Comparison of ENCODE assay signal across 15 mouse cellular contexts in genomic region chr11:103113771-103114170, GRCm38 (mm10). TPM values are rescaled to one million over a fixed set of nuclear protein-coding genes. Genes with fewer than 3 reads are reported as not detected.
DNase-seq lines count a peak whose midpoint lies in the region; ATAC-seq and TF ChIP-seq lines count a peak whose summit lies in the region.
"Had no signal": no experiment of that assay in that cellular context is flagged by ENCODE, and none has a peak within 500 bp of the region (broad histone marks: within the 10 kb centered on the region; RNA-seq: fewer than 3 reads in every experiment).

No protein-coding gene starts in this region.

- no peak overlapping the region for H3K4me3 ChIP-seq in layer of hippocampus, adult 2 months
- H3K4me3 ChIP-seq in ES-E14 (ENCODE audit: insufficient read depth in 1 of 2, low read depth in 1 of 2, low read length in 2 of 2, poor library complexity in 1 of 2, severe bottlenecking in 1 of 2) = peak overlapping the region in 1 of 2 experiments; percentile 2; a peak in 1 of 4 replicates
- no peak overlapping the region for H3K4me3 ChIP-seq in stomach, embryonic 15.5 days (replicated peaks)
- no peak overlapping the region for H3K4me3 ChIP-seq in heart, embryonic 11.5 days (ENCODE audit: low read depth, low read length)

- no peak overlapping the region for H3K4me2 ChIP-seq in stomach, embryonic 15.5 days
- H3K4me2 ChIP-seq in heart, embryonic 11.5 days = no peak overlapping the region

- peak; percentile 7 for DNase-seq in adrenal gland, adult 2 months
- no peak for DNase-seq in adrenal gland, postnatal 10 days
- DNase-seq in layer of hippocampus, adult 2 months (ENCODE audit: low spot score in 2 of 2) = no peak
- DNase-seq in layer of hippocampus, adult 18-20 months (ENCODE audit: low spot score in 2 of 2) = no peak
- DNase-seq in ES-E14 (ENCODE audit: low read depth, low spot score) = no peak
- DNase-seq in gastrocnemius, postnatal 25 days = no peak
- DNase-seq: cerebellum, postnatal 25 days; heart, postnatal 14 days; kidney, adult 8-10 months; thymus, adult 2 months had no signal

- H3K4me1 ChIP-seq in ES-E14 (ENCODE audit: control insufficient read depth in 2 of 2, insufficient read depth in 2 of 2, low read length in 2 of 2, poor library complexity in 1 of 2) = peaks cover 2 to 5% of the 10 kb centered on the region in 2 experiments; a peak in 3 of 4 replicates
- peaks cover 27% of the 10 kb centered on the region for H3K4me1 ChIP-seq in stomach, embryonic 15.5 days
- peaks cover 23% of the 10 kb centered on the region; the same call in 1 of the 2 replicates for H3K4me1 ChIP-seq in heart, embryonic 11.5 days (ENCODE audit: control insufficient read depth, insufficient read depth, low read length)

- peaks cover 3% of the 10 kb centered on the region for H3K36me3 ChIP-seq in ES-E14 (ENCODE audit: control insufficient read depth, insufficient read depth, low read length, poor library complexity, severe bottlenecking)
- H3K36me3 ChIP-seq in stomach, embryonic 15.5 days = no peaks in the 10 kb centered on the region
- no peaks in the 10 kb centered on the region for H3K36me3 ChIP-seq in heart, embryonic 11.5 days (ENCODE audit: control insufficient read depth, insufficient read depth, low read length)
- H3K36me3 ChIP-seq: midbrain, embryonic 13.5 days had no signal

- in situ Hi-C loops in ES-E14 (cut with MboI; ENCODE audit: low sequenced_read_pairs in 2 of 2, unreplicated experiment in 2 of 2) = no loop called here

- H3K9me3 ChIP-seq in ES-E14 (ENCODE audit: control insufficient read depth, insufficient read depth, low read depth, low read length) = no peaks in the 10 kb centered on the region
- H3K9me3 ChIP-seq in stomach, embryonic 15.5 days = no peaks in the 10 kb centered on the region
- no peaks in the 10 kb centered on the region for H3K9me3 ChIP-seq in heart, embryonic 11.5 days (replicated peaks; ENCODE audit: control insufficient read depth, low read length)
- H3K9me3 ChIP-seq: midbrain, embryonic 13.5 days had no signal

- H3K27me3 ChIP-seq in stomach, embryonic 15.5 days (replicated peaks) = no peaks in the 10 kb centered on the region
- H3K27me3 ChIP-seq in heart, embryonic 11.5 days (ENCODE audit: control insufficient read depth, insufficient read depth, low read length) = no peaks in the 10 kb centered on the region; the same call in 1 of the 2 replicates
- H3K27me3 ChIP-seq: Patski had no signal

- peak overlapping the region; percentile 99; the same call in 1 of the 2 replicates for H3K27ac ChIP-seq in layer of hippocampus, adult 2 months
- no peak overlapping the region; the same call in 1 of the 2 replicates for H3K27ac ChIP-seq in ES-E14 (ENCODE audit: insufficient read depth, low read depth, low read length, poor library complexity, severe bottlenecking)
- peak overlapping the region; percentile 78 for H3K27ac ChIP-seq in stomach, embryonic 15.5 days
- no peak overlapping the region for H3K27ac ChIP-seq in heart, embryonic 11.5 days (ENCODE audit: low read depth, low read length)
- H3K27ac ChIP-seq: midbrain, embryonic 13.5 days had no signal

- peak overlapping the region; percentile 33; the same call in 1 of the 2 replicates for H3K9ac ChIP-seq in ES-E14 (ENCODE audit: insufficient read depth, low read depth, low read length, poor library complexity, severe bottlenecking)
- no peak overlapping the region for H3K9ac ChIP-seq in stomach, embryonic 15.5 days
- H3K9ac ChIP-seq in heart, embryonic 11.5 days (ENCODE audit: low read depth, low read length) = no peak overlapping the region
- H3K9ac ChIP-seq: midbrain, embryonic 13.5 days had no signal

- no peak for TF ChIP-seq CTCF in layer of hippocampus, adult 2 months (conservative IDR thresholded peaks at IDR 0.05)

- ATAC-seq in stomach, embryonic 15.5 days (ENCODE audit: insufficient read depth, low FRiP score, low read depth) = no peak
- ATAC-seq in heart, embryonic 11.5 days (replicated peaks; ENCODE audit: insufficient number of reproducible peaks, low FRiP score, low TSS enrichment) = no peak
- ATAC-seq: hindbrain, postnatal 0 days; midbrain, embryonic 13.5 days; Patski had no signal

- WGBS in stomach, embryonic 15.5 days = 78% methylated on average over 4 of the region's 4 CpGs
- 81% methylated on average over 4 of the region's 4 CpGs for WGBS in heart, embryonic 11.5 days (ENCODE audit: insufficient replicate concordance)

TF ChIP-seq in ES-E14, 5 proteins besides CTCF, POLR2A, EP300 and RAD21:
- no peak for TF ChIP-seq ZC3H11A (IDR thresholded peaks at IDR 0.05; ENCODE audit: borderline replicate concordance, low read depth, low read length)
- no peak for TF ChIP-seq CHD2 (IDR thresholded peaks at IDR 0.05; ENCODE audit: low read depth, low read length)
- no peak for TF ChIP-seq ZNF384 (IDR thresholded peaks at IDR 0.05; ENCODE audit: low read depth, low read length)
- no peak for TF ChIP-seq HCFC1 (IDR thresholded peaks at IDR 0.05; ENCODE audit: borderline replicate concordance, insufficient read depth, low read length)
- TF ChIP-seq MAFK (IDR thresholded peaks at IDR 0.05; ENCODE audit: insufficient read depth, low read depth, low read length) = no peak

RNA-seq across cellular contexts. Expression of gene Hexim1, which starts 2.3 kb away (rescaled TPM):
- 10 to 100 TPM; 70.9 to 83.7 TPM for total RNA-seq in adrenal gland, adult 2 months (2021)
- polyA plus RNA-seq in adrenal gland, adult 2 months (2012; rRNA removed) = 15.7 and 16.5 TPM in 2 replicates
- total RNA-seq in adrenal gland, postnatal 10 days (2021) = 10 to 100 TPM; 49.6 to 50.1 TPM
- 10 to 100 TPM; 48.5 to 50.8 TPM for total RNA-seq in layer of hippocampus, adult 2 months (2021)
- 10 to 100 TPM; 53.7 to 57.3 TPM for total RNA-seq in layer of hippocampus, adult 18-20 months (2021)
- 20.0 and 29.1 TPM in 2 replicates for total RNA-seq in ES-E14 (2012; rRNA removed)
- polyA plus RNA-seq in stomach, embryonic 15.5 days (2015; fragmentation: Nextera tagmentation; extraction: Ambion mirVana) = 5.1 and 5.4 TPM in 2 replicates
- polyA plus RNA-seq in heart, embryonic 11.5 days (2014; fragmentation: Nextera tagmentation; extraction: Ambion mirVana) = 4.2 and 4.4 TPM in 2 replicates
- total RNA-seq in gastrocnemius, postnatal 25 days (2021) = 10 to 100 TPM; 17.4 to 19.0 TPM

RNA-seq across cellular contexts. Expression of gene Acbd4, which starts 12.3 kb away (rescaled TPM):
- total RNA-seq in adrenal gland, adult 2 months (2021) = 100 to 1,000 TPM in 1 of 2 experiments, 10 to 100 TPM in 1; 88.4 to 175 TPM
- polyA plus RNA-seq in adrenal gland, adult 2 months (2012; rRNA removed) = 70.3 and 91.9 TPM in 2 replicates
- total RNA-seq in adrenal gland, postnatal 10 days (2021) = 10 to 100 TPM; 81.0 to 94.7 TPM
- 10 to 100 TPM; 87.1 to 91.0 TPM for total RNA-seq in layer of hippocampus, adult 2 months (2021)
- 10 to 100 TPM; 75.1 to 90.2 TPM for total RNA-seq in layer of hippocampus, adult 18-20 months (2021)
- 14.0 and 19.7 TPM in 2 replicates for total RNA-seq in ES-E14 (2012; rRNA removed)
- polyA plus RNA-seq in stomach, embryonic 15.5 days (2015; fragmentation: Nextera tagmentation; extraction: Ambion mirVana) = 19.2 and 23.7 TPM in 2 replicates
- 11.2 and 11.8 TPM in 2 replicates for polyA plus RNA-seq in heart, embryonic 11.5 days (2014; fragmentation: Nextera tagmentation; extraction: Ambion mirVana)
- 10 to 100 TPM; 23.7 to 29.7 TPM for total RNA-seq in gastrocnemius, postnatal 25 days (2021)

RNA-seq across cellular contexts. Expression of gene Plcd3, which starts 12.3 kb away (rescaled TPM):
- total RNA-seq in adrenal gland, adult 2 months (2021) = 10 to 100 TPM in 1 of 2 experiments, 1 to 10 TPM in 1; 6.3 to 14.3 TPM
- polyA plus RNA-seq in adrenal gland, adult 2 months (2012; rRNA removed) = 21.4 and 24.7 TPM in 2 replicates
- total RNA-seq in adrenal gland, postnatal 10 days (2021) = 10 to 100 TPM in 1 of 2 experiments, 1 to 10 TPM in 1; 8.7 to 11.0 TPM
- total RNA-seq in layer of hippocampus, adult 2 months (2021) = 10 to 100 TPM in 1 of 2 experiments, 1 to 10 TPM in 1; 9.3 to 10.2 TPM
- total RNA-seq in layer of hippocampus, adult 18-20 months (2021) = 10 to 100 TPM; 11.0 TPM
- total RNA-seq in ES-E14 (2012; rRNA removed) = 8.0 and 13.2 TPM in 2 replicates
- 3.5 and 3.6 TPM in 2 replicates for polyA plus RNA-seq in stomach, embryonic 15.5 days (2015; fragmentation: Nextera tagmentation; extraction: Ambion mirVana)
- 3.0 and 3.5 TPM in 2 replicates for polyA plus RNA-seq in heart, embryonic 11.5 days (2014; fragmentation: Nextera tagmentation; extraction: Ambion mirVana)
- 1 to 10 TPM; 3.2 to 3.9 TPM for total RNA-seq in gastrocnemius, postnatal 25 days (2021)

RNA-seq across cellular contexts. Expression of gene Hexim2, which starts 18.5 kb away (rescaled TPM):
- total RNA-seq in adrenal gland, adult 2 months (2021) = 1 to 10 TPM; 2.8 to 7.0 TPM
- polyA plus RNA-seq in adrenal gland, adult 2 months (2012; rRNA removed) = 3.3 and 4.5 TPM in 2 replicates
- 1 to 10 TPM; 4.8 to 8.9 TPM for total RNA-seq in adrenal gland, postnatal 10 days (2021)
- total RNA-seq in layer of hippocampus, adult 2 months (2021) = 10 to 100 TPM in 1 of 2 experiments, 1 to 10 TPM in 1; 9.7 to 16.0 TPM
- 10 to 100 TPM; 11.2 to 12.5 TPM for total RNA-seq in layer of hippocampus, adult 18-20 months (2021)
- 8.5 and 9.7 TPM in 2 replicates for total RNA-seq in ES-E14 (2012; rRNA removed)
- 6.8 and 8.7 TPM in 2 replicates for polyA plus RNA-seq in stomach, embryonic 15.5 days (2015; fragmentation: Nextera tagmentation; extraction: Ambion mirVana)
- 3.5 and 5.6 TPM in 2 replicates for polyA plus RNA-seq in heart, embryonic 11.5 days (2014; fragmentation: Nextera tagmentation; extraction: Ambion mirVana)
- 1 to 10 TPM; 1.0 to 1.9 TPM for total RNA-seq in gastrocnemius, postnatal 25 days (2021)

RNA-seq across cellular contexts. Expression of gene Fmnl1, which starts 57.1 kb away (rescaled TPM):
- total RNA-seq in adrenal gland, adult 2 months (2021) = 10 to 100 TPM; 18.9 to 24.2 TPM
- 16.3 and 19.2 TPM in 2 replicates for polyA plus RNA-seq in adrenal gland, adult 2 months (2012; rRNA removed)
- 10 to 100 TPM; 17.7 to 20.5 TPM for total RNA-seq in adrenal gland, postnatal 10 days (2021)
- 100 to 1,000 TPM; 142 to 156 TPM for total RNA-seq in layer of hippocampus, adult 2 months (2021)
- 100 to 1,000 TPM; 132 to 148 TPM for total RNA-seq in layer of hippocampus, adult 18-20 months (2021)
- 0.94 and 1.9 TPM in 2 replicates for total RNA-seq in ES-E14 (2012; rRNA removed)
- polyA plus RNA-seq in stomach, embryonic 15.5 days (2015; fragmentation: Nextera tagmentation; extraction: Ambion mirVana) = 3.8 and 4.0 TPM in 2 replicates
- 0.79 and 1.1 TPM in 2 replicates for polyA plus RNA-seq in heart, embryonic 11.5 days (2014; fragmentation: Nextera tagmentation; extraction: Ambion mirVana)
- total RNA-seq in gastrocnemius, postnatal 25 days (2021) = 1 to 10 TPM; 4.7 to 4.9 TPM

Comparison
In these comparisons a context has a peak if more than half of its experiments do, and no peak if none do; other contexts are left out.
1. H3K27ac ChIP-seq: peak in layer of hippocampus, adult 2 months (single experiment) and stomach, embryonic 15.5 days (single experiment); none in ES-E14 (single experiment) and heart, embryonic 11.5 days (single experiment).